Mouse (Mus musculus): ENCODE measurements around the gene Smim11. TPM values are rescaled to one million over a fixed set of nuclear protein-coding genes. Genes with fewer than 3 reads are reported as not detected.

Gene Smim11
- polyA plus RNA-seq (2021; fragmentation: Nextera tagmentation): 112 and 115 TPM in 2 replicates
- long read RNA-seq, experiment 1, transcript Smim11-201 (4 exons, 517 nt): major isoform, 10 of 17 reads
- long read RNA-seq, experiment 1, partial matches to known transcripts: 1 of 17 reads
- long read RNA-seq, experiment 1, other reads (novel, unspliced or antisense): 2 of 17 reads
- long read RNA-seq, experiment 2, transcript Smim11-201 (4 exons, 517 nt): major isoform, 42 of 49 reads
- long read RNA-seq, experiment 2, partial matches to known transcripts: 4 of 49 reads
- long read RNA-seq, experiment 2, other reads (novel, unspliced or antisense): 2 of 49 reads

DNA sequence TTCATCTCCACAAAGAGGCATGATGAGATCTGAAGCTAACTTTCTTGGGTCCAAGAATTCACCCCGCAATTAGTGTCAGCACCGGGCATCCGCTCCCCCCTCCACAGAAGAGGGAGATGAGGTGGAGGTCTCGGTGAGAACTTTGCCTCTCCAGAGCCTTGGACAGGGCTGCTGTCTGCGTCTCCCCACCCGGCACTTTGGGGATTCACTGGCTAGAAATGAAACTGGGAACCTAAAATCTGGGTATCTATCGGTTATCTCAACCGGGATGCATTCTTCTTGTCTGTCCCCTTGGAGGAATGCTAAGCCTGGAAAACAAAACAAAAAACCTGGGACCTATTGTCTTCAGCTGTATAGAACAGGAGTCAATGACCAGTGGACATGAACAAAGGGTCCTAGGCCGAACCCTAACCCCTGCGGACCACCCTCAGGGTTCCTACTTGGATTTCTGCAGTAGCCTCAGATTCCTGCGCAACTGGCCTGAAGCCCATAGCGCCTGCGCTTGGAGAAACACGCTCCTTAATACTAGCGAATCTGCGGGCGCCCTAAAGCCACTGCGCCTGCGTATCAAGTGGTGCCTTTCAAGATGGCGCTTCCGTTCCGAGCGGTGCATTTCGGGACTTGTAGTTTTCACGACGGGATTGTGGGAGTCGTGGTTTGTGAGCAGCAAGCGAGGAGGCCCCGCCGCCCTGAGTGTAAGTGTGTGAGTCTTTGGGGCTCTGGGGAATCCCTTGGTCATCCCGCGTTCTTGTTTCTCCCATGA lies at the start of gene Smim11:
TSS of gene Smim11 (plus strand) at position 638 of the 763 bp plus-strand sequence.

DNA sequence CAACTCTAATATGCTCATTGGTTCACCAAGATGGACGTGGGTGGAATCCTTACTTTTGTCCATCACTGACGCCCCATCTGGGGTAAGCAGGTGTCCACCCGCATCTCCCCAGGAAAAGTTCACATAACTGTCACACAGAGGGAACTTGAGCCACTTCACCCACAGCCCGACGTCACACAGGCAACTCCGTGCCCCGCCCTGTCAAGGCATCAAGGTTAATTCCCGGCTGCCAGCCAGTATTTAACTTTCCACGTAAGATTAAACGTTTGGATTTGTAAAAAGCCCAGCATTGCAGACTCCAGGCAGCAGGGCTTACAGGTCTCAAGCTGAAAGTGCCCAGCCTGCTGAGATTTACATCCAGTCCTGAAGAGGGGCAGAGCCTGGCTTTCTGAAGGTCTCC lies 9.0 kb upstream of the Smim11 start, which contains the start of gene Kcne2:
TSS of gene Kcne2 (plus strand) at position 289 of the 400 bp plus-strand sequence.

DNA sequence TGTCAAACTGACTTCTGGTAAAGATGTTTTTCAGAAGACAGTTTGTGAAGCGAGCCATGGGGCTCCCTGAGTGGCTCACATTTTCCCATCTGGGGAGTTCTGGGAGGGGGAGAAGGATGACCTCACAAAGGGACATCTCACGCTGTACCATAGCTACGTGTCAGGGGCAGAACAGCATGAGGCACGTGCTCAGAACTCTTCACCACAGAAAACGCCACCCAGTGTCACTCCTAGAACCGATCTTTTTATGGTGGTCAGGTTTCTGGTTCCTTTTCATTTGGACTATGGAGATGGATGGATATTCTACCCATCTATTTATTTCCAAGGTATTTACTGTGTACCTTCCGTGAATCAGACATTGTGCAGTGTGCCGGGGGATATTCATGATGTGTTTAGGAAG lies 20.3 kb downstream of the Smim11 start, which contains the start of gene Fam243:
TSS of gene Fam243 (minus strand) at position 101 of the 400 bp plus-strand sequence.

DNA sequence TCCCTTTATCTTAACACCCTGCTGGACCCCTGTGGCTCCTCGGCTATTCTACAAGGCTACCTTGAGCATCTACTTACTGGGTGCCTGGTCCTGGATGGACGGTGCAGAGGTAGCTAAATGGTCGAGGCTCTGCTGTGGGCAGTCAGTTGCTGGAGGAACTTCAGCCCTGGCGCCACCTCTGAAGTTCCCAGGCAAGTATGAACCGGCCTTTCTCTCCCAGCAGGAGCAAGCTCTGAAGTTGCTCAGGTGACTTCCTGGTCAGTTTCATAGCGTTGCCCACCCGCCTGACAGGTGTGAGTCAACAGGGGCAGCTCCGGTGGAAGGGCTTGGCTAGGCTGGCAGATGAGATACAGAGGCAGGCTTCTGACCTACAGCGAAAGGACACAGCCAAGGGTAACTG lies 58.1 kb downstream of the Smim11 start, which contains the start of gene Kcne1:
TSS of gene Kcne1 (minus strand) at position 240 of the 400 bp plus-strand sequence.

Other genes with a start within 250 kb of the Smim11 start
- gene Mrps6, start 243.0 kb upstream of the Smim11 start, polyA plus RNA-seq (2021; fragmentation: Nextera tagmentation): 142 and 180 TPM in 2 replicates
- 0.30 and 0.42 TPM in 2 replicates for gene Gm49711, start 243.0 kb upstream of the Smim11 start, polyA plus RNA-seq (2021; fragmentation: Nextera tagmentation)
- 10.1 and 13.6 TPM in 2 replicates for gene Slc5a3, start 243.0 kb upstream of the Smim11 start, polyA plus RNA-seq (2021; fragmentation: Nextera tagmentation)
- gene Kcne2, start 8.9 kb upstream of the Smim11 start, polyA plus RNA-seq (2021; fragmentation: Nextera tagmentation): 0.10 TPM in 1 of 2 replicates, not detected in the other
- gene Fam243, start 20.2 kb downstream of the Smim11 start, polyA plus RNA-seq (2021; fragmentation: Nextera tagmentation): not detected in 2 replicates
- not detected in 2 replicates for gene Kcne1, start 58.2 kb downstream of the Smim11 start, polyA plus RNA-seq (2021; fragmentation: Nextera tagmentation)
- gene Rcan1, start 169.6 kb downstream of the Smim11 start, polyA plus RNA-seq (2021; fragmentation: Nextera tagmentation): 14.9 and 54.6 TPM in 2 replicates
- gene Clic6, start 184.4 kb downstream of the Smim11 start, polyA plus RNA-seq (2021; fragmentation: Nextera tagmentation): 0.33 and 0.36 TPM in 2 replicates

All from left cerebral cortex, adult 6 months (tissue).